Mouse (Mus musculus): ENCODE results near the gene Pex14.

The Pex14 gene

DNA sequence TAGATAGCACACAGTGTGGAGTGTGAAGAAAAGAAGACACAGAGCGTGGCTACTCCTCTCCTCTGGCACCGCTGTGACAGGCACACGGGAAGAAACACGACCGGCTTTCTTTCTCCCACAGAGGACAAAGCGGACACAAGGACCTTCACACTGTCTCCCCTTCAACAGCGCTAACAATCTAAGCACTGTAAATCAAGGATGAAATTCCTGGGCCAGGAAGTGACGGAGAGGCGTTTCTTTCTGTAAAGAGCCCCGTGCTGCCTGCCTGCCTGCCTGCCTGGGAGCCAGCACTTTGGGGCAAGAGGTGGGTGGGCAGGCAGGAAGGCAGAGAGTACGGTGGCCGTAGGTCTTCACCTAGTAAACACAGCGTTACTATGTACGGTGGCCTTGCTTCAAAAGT is 42.2 kb downstream of the Pex14 start:
- DNase-seq (ENCODE audit: extremely low read depth, low read depth): no peak

DNA sequence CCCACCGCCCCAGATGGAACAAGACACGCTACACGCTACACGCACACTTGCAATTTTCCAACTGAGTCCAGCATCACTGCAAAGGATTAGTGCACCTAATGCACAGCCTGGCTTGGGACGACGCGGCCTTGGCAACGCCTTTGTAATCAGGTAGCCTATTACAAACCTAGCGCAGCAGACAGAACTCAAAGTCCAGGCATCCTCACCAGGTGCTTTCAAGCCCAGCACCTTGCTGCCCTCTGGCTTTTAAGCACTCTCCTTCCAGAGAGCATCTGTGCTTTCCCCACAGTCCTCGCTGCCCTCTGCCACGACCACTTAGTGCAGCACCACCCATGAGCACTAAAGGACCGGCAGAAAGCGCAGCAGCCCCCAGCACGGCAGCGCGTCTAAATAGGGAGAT is 42.7 kb downstream of the Pex14 start:
- no peak for DNase-seq (ENCODE audit: extremely low read depth, low read depth)

DNA sequence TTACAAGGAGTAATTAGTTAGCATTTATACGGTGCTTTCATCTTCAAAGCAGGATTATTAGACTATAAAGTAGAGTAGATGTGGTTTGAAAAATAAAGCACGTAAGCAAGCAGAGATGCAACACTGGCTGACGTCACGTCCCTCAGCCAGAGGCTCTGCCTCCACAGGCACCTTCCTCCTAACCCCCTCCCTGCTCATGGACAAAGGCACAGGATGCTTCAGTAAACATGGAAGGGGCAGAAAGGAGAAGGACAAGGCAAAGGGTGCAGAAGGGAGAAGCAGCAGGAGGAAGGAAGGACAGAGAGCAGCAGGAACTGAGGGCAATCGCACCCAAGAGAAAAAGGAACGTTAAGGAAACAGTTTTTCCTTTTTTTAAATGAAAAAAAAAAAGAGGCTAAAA is 43.8 kb downstream of the Pex14 start:
- DNase-seq (ENCODE audit: extremely low read depth, low read depth): no peak

DNA sequence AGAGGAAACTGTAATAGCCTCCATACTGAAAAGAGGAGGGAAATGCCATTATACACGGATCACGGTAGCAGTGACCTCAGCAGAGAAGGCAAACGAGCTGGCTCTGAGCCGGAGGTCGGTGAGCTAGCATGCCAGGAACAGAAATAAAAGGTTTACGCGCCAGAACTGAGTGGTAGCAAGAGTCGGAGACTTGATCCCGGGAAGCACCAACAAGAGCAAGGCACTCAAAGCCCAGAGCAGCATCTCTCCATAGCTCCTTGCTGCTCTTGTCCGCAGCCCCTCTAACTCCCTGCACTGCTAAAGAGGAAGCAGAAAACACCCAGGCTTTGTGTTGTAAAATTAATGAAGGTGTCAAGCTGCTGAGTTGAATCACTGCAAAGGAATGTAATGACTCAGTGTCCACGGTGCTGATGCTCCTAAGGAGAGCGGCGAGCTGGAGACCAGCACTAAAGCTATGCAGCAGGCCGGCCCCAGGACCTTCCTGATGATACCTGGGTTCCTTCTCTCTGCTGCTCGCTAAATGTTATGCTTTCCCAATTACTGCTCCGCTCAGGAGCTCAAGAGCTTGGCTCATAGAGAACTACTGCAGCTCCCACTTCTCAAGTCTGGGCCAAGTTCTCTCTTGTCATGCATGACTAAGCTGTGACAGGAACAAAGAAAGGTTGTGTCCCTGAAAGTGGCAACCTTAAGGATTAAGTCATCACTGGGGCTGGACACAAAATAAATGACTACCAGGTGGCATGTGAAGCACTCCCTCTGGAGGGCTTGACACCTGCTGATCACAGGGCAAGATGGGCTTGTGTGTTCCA is 50.1 kb downstream of the Pex14 start:
- DNase-seq (ENCODE audit: extremely low read depth, low read depth): no peak

DNA sequence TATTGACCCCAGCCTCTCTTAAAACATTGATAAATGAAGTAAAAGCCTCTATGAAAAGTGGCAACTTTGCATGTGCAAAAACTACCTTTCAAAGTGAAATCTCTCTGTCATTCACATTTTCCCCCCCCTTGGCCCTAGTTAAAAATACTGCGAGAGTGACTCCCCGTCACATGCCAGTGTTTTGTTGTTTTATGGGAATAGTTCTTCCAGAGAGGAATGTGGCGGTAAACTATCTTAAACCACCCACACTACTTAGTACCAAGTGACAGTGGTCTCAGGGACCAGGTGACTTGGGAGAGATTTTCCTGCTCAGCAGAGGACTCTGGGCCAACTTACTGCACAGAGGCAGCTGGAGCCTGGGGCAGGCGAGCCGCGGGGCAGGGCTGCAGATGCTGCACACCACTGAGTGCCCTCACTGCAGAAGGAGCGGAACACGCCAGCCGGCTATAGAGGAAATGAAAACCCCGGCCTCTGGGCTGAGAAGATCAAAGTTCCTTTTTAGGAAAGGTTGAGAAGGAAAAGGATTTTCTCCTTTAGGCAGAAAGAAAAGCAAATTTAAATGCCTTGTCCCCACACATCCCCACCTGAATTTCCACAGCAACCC is 50.9 kb downstream of the Pex14 start:
- no peak for DNase-seq (ENCODE audit: extremely low read depth, low read depth)

DNA sequence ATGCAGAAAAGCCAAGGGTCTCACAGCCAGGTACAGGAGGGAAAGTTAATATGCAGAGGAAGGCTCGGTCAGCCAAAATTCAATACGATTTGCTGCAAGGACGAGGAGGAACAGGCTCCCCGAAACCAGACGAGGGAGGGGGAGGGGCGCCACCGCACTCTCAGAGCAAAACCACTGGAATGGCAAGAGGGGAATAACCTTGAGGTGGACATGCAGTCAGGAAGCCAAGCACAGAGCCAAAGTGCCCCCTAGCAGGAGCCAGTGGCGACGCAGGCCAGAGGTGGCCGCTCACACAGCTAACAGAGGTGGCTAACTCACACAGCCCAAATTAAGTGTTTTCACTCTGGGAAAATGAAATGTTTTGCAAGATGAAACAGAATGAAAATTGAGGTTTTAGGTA is 52.3 kb downstream of the Pex14 start:
- no peak for DNase-seq (ENCODE audit: extremely low read depth, low read depth)

DNA sequence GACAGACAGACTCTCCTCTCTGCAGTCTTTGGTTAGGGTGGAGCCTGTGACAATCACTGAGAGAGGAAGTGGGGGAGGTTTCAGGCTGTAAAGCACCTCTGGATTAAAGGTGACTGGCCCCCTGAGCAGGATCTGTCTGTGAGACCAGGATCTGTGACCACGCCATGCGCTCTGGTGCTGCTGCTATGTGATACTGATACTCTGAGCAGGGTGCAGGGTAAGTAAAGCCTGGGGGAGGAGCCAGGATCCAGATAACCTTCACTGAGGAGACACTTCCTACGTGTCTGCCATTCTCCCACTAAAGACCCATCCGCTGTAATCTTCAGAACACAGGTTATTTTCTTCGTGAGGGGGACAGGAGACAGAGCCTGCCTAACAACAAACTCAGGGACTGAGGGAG is 53.8 kb downstream of the Pex14 start:
- DNase-seq (ENCODE audit: extremely low read depth, low read depth): peak; percentile 12

DNA sequence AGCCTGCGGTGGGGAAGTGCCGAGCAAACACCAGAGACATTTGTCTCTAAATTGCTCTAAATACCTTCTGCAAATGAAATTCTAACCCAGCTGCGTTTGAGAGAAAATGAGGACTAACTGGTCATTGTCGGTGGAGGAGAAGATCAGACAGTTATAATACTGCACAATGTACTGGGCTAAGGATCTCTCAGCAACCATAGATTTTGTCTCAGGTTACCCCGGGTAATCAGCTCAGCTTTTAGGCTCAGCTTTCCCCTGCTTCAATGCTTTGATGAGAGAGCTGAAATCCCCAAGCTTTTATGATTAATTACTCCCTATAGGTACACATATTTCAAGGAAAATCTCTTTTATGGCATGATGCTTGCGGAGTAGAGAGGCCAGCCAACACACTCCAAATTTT is 59.4 kb downstream of the Pex14 start:
- DNase-seq (ENCODE audit: extremely low read depth, low read depth): no peak

DNA sequence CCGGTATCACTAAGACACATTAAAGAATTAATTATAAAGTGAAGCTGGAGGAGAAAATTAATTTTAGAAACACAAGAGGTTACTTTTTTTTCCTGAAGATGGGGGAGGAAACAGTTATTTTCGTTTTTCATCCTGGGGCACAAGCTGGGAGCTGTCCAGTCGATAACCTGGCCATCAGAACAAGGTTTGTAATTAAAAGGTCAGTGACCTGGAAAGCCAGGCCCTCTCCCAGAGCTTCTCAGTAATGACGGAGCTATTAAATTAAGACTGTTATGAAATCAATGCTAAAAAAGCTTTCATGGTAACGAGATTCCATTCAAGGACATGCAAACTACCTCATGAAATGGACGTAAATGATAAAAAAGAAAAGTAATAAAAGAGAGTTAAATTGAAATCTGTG is 62.0 kb downstream of the Pex14 start:
- DNase-seq (ENCODE audit: extremely low read depth, low read depth): no peak

DNA sequence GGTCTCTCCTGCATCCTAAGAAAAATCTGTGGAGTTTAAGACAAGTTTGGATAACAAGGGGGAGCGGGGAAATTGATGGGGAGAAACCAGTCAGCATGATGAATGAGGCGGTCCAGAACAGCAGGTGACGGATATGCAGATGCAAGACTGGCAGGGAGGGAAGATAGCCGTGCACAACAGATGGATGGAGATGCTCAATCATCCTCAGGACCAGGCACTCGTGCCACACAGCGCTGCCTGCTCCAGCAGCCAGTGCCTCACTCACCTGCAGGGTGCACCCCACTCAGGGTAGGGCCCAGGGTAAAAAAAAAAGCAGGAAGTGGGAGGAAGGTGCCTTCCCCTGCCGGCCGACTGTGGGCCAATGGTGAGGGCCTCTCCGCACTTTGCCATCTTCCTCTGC is 63.1 kb downstream of the Pex14 start:
- no peak for DNase-seq (ENCODE audit: extremely low read depth, low read depth)

DNA sequence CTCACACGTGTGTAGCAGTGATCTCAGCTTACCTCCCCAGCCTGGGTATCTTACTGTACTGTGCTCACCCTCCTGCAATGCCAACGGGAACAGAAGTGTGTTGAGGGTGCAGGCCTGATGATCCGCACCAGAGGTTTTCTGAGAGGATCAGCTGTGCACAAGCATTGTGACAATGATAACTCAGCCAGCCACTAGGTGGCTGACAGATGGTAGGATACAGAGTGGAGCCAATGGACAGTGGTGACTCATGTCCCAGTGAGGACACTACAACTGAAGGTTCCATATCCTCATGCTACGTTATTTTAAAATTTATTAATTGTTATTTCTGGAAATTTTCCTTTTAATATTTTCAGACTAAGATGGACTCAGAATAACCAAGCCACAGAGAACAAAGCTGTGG is 68.2 kb downstream of the Pex14 start:
- DNase-seq (ENCODE audit: extremely low read depth, low read depth): no peak

DNA sequence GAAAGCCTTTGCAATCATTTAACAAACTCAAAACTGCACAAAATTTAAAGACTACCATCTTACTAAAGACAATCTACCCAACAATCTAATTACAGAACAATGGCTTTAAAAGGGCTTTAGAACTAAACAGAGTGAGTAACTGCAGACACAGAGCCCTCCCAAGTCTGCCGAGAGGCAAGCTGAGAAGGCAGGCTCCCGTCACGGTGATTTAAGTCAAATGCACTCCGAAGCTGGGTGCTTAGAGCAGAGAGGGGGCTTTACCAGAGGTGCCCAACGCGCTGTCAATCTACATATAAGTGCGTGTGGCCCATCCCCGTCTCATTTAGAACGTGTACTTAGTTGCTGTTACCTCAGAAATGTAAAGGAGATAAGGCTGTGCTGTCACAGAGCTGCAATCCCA is 72.1 kb downstream of the Pex14 start:
- DNase-seq (ENCODE audit: extremely low read depth, low read depth): no peak

DNA sequence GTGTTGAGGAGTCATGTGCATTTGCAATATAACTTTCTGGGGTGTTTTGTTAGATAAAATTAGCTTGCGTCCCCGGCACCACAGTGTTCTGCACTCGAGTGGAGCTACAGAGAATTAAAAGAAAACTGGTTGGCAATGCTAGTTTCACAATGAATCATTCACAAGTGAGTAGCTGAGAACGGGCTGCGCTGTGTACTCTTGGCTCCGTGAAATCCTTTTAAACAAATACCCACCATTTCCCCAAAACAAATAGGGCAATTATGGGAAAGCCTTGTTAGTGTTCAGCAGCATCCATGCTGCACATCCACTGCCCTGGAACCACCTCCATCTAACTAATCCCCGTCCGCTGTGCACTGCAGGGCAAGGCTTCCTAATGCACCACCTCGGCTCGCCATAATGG is 74.4 kb downstream of the Pex14 start:
- no peak for DNase-seq (ENCODE audit: extremely low read depth, low read depth)

DNA sequence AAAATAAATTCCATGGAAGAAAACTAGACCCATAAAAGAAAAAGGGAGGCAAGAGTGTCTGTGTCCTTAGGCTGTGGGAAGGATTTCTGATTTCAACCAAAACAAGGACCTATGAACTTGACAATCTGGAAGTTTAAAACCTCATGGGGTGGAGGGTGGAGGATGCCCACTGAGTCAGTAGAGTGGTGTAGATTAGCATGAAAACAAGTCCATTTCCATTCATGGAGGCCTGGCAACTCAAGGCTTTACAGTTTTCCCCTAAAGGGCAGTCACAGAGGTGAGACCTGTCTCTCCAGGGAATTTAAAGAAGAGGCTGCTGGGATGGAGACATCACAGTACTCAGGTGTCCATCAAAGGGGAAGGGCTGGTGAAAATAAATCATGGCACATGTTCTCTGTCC is 78.7 kb downstream of the Pex14 start:
- no peak for DNase-seq (ENCODE audit: extremely low read depth, low read depth)

DNA sequence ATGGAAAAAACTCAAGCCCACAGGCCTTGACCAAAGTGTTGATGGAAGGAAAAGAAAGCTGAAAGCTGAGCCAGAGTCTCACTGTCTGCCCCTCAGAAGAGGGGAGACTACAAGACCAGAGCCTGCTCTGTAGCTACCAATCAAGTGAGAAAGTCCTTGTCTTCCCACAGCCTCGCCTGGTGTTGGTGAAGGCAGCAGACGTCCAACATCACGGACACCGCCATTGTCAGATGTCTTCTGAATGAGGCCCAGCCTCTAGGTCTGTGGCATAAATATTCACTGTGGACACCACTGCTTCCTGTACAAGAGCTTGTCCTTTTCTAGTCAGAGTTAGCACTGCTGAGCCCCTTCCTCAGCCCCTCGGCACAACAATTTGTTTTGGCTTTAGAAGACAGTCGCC is 80.2 kb downstream of the Pex14 start:
- DNase-seq (ENCODE audit: extremely low read depth, low read depth): no peak

DNA sequence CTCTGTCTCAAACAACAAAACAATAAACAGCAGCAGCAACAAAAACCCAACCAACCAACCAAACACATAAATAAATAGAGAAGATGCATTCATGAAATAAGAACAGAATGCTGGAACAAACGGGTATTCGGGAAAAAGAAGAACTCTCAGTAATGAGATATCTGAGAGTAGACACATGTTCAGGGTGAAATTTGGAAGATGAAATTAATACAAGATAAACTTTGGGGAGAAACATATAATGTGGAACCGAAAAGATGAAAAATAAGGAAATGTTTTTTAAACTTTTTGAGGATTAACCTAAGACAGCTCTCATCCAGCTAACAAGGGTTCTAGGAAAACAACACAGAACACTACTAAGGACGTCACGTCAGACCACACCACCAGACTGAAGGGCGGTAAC is 92.9 kb downstream of the Pex14 start:
- DNase-seq (ENCODE audit: extremely low read depth, low read depth): peak; percentile 72

DNA sequence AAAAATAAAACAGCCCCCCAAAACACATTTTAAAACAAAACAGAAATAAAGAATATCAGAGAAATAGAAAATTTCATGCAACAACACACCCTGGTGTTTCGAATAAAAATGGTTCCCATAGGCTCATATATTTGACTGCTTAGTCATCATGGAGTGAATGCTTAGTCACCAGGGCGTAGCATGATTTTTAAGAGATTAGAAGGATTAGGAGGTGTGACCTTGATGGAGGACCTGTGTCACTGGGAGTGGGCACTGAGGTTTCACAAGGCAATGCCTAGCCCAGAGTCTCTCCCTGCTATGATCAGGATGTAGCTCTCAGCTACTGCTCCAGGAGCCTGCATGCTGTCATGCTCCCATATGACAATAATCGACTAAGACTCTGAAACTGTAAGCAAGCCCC is 93.6 kb downstream of the Pex14 start:
- DNase-seq (ENCODE audit: extremely low read depth, low read depth): peak; percentile 28

DNA sequence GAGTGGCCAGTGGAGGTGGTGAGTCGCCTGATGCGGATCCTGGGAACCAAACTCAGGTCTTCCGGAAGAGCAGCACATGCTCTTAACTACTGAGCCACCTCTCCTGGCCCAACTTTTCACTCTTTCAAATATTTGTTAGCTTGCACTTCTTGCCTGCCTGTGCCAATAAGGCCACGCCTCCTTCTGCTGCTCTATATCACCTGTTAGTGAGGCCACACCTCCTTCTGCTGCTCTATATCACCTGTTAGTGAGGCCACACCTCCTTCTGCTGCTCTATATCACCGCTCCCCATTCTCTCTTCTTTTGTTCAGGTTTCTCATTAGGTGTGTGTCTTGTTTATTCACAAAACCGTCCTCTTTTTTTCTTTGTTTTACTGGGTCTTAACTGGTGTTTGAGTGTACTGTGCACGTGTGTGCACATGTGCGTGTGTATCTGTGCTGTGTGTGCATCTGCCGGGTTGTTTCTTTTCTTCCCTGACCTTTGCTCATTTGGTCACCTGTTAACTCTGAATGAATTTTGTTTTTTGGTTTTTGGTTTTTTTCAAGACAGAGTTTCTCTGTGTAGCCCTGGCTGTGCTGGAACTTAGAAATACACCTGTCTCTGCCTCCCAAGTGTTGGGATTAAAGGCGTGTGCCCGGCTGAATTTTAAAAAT is 97.1 kb downstream of the Pex14 start:
- DNase-seq (ENCODE audit: extremely low read depth, low read depth): no peak

DNA sequence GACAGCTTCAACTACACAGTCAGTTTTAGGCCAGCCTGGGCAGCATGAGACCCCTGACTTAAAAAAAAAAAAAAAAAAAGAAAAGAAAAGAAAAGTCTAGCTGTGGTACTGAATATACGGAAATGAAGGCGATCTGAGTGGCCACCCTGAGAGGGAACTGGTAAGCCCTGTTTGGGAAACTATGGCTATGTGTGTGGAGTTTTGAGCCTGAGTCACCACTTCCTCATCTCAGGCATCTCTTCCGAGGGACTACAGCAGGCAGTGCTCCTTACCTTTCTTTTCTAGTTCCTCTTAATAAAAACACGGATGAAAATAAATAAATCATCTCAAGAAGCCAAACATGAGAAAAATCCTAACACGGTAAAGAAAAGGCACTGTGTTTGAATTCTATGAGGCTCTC is 98.2 kb downstream of the Pex14 start:
- DNase-seq (ENCODE audit: extremely low read depth, low read depth): no peak

DNA sequence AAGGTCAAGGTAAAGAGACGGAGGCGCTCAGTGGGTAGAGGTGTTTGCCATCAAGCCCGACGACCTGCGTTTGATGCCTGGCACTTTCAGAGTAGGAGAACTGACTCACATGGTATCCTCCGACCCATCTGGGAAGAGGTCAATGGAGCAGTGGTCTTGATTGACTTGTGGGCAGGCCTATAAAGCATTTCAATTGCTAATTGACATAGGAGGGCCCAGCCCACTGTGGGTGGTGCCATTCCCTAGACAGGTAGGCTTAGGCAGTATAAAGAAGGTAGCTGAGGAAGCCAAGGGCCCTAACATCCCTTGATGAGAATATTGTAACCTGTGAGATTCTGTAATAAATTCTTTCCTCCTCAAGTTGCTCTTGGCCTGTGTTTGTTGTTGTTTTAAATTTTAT is 98.9 kb downstream of the Pex14 start:
- DNase-seq (ENCODE audit: extremely low read depth, low read depth): no peak

DNA sequence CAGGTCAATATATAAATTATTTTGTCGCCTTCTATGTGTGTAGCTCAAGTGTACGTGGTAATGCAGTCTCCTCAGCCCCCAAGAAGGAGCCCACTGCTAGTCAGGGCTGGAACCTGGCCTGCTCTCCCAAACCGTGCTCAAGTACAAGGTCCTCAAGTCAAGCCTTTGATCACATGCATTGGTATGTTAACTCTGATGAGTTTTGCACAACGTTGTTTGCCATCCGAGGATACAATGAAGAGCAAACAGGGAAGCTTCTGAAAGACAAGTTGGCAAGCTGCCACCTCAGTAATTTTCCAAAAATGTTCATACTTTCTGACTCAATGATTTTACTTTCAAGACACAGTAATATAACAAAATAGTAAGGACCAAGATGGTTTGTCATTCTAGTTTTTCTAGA is 105.7 kb downstream of the Pex14 start:
- no peak for DNase-seq (ENCODE audit: extremely low read depth, low read depth)

DNA sequence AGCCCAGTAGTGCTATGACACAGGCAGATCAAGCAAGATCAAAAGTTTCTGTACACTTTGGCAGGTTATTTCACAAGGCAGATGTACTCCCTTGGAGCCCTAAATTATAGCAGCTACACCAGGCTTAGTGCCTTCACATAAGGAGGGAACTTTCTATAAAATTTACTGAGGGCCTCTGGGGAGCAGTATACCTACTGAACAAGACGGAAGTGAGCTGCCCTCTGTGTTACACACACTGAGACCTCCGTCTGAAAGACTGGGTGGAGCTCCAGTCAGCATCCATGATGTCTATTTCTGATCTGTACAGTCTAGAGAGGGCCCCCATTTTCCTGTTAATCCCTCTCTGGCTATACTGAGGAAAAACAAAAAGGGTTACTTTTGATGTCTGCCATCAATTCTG is 109.6 kb downstream of the Pex14 start:
- no peak for DNase-seq (ENCODE audit: extremely low read depth, low read depth)

All from MEL-GATA-1-ER (cell line).